Mouse (Mus musculus) ovary, postnatal 36 days (tissue): ENCODE results near the gene Pctp.
A peak's percentile ranks its signal among the peaks of the same experiment; 100 is the strongest.

Experiments
- DNase-seq: peaks from one replicate; pipeline ENCODE4 v3.0.0; 2022; ENCODE audit warnings: low spot score, mixed read lengths

Pctp gene

GRCm38 (mm10) chr11:90002231-90002986 lies at the start of gene Pctp:
Gene Pctp (minus strand): TSS chr11:90002894.
- peak; percentile 81 for DNase-seq

GRCm38 (mm10) chr11:90050016-90050415 lies 47.3 kb upstream of the Pctp start:
- DNase-seq, result no peak

- DNase-seq, result no peak
These were observed 44.6 kb upstream of the Pctp start for GRCm38 (mm10) chr11:90047271-90047670.

GRCm38 (mm10) chr11:90046211-90046610 lies 43.5 kb upstream of the Pctp start:
- no peak for DNase-seq

GRCm38 (mm10) chr11:90044459-90044858 lies 41.8 kb upstream of the Pctp start:
- DNase-seq, result no peak

GRCm38 (mm10) chr11:90038022-90038421 lies 35.3 kb upstream of the Pctp start:
- DNase-seq, result peak; percentile 45

- no peak for DNase-seq
These were observed 33.7 kb upstream of the Pctp start for GRCm38 (mm10) chr11:90036416-90036815.

GRCm38 (mm10) chr11:90035532-90035931 lies 32.8 kb upstream of the Pctp start:
- DNase-seq, result no peak

- no peak for DNase-seq
These were observed 32.0 kb upstream of the Pctp start for GRCm38 (mm10) chr11:90034646-90035045.

GRCm38 (mm10) chr11:90033442-90033841 lies 30.7 kb upstream of the Pctp start:
- no peak for DNase-seq

- DNase-seq, result no peak
These were observed 30.1 kb upstream of the Pctp start for GRCm38 (mm10) chr11:90032807-90033206.

GRCm38 (mm10) chr11:90031076-90031475 lies 28.4 kb upstream of the Pctp start:
- no peak for DNase-seq

- DNase-seq, result peak; percentile 48
These were observed 27.9 kb upstream of the Pctp start for GRCm38 (mm10) chr11:90030557-90030956.

GRCm38 (mm10) chr11:90029841-90030398 lies 27.2 kb upstream of the Pctp start, which contains the start of gene Tmem100:
Gene Tmem100 (plus strand): TSS chr11:90030348.
- no peak for DNase-seq

- peak; percentile 31 for DNase-seq
These were observed 26.7 kb upstream of the Pctp start for GRCm38 (mm10) chr11:90029354-90029753.

- DNase-seq, result no peak
These were observed 26.1 kb upstream of the Pctp start for GRCm38 (mm10) chr11:90028746-90029145.

- DNase-seq, result no peak
These were observed 24.5 kb upstream of the Pctp start for GRCm38 (mm10) chr11:90027216-90027615.

- DNase-seq, result no peak
These were observed 24.1 kb upstream of the Pctp start for GRCm38 (mm10) chr11:90026802-90027174.

- no peak for DNase-seq
These were observed 23.5 kb upstream of the Pctp start for GRCm38 (mm10) chr11:90025891-90026801.

GRCm38 (mm10) chr11:90019161-90019560 lies 16.5 kb upstream of the Pctp start:
- no peak for DNase-seq

- DNase-seq, result no peak
These were observed 12.6 kb upstream of the Pctp start for GRCm38 (mm10) chr11:90015281-90015680.

- no peak for DNase-seq
These were observed 11.0 kb upstream of the Pctp start for GRCm38 (mm10) chr11:90013657-90014056.
